Mouse (Mus musculus) intestine, postnatal 0 days (tissue): ENCODE measurements around the gene Tpst2. TPM values are rescaled to one million over a fixed set of nuclear protein-coding genes. Genes with fewer than 3 reads are reported as not detected.

ENCODE experiments used
- ATAC-seq: fragments of 200-750 bp; cut with Nextera tagmentation; 2 replicates; pipeline ENCODE4 v1.8.0; 2017; ENCODE audit warnings: mild to moderate bottlenecking, moderate TSS enrichment, moderate library complexity
- H3K27ac ChIP-seq: fragments of 300-500 bp; sonication (generic); 2 replicates; pipeline ENCODE4 v1.5.1; 2014; ENCODE audit warnings: mild to moderate bottlenecking, low read depth, low read length, moderate library complexity
- H3K27me3 ChIP-seq: fragments of 300-500 bp; sonication (generic); replicated peaks from 2 replicates; pipeline ENCODE4 v1.6.1; 2014; ENCODE audit warnings: low read length, mixed read lengths; ENCODE audit not compliant: control insufficient read depth, insufficient read depth
- H3K36me3 ChIP-seq: fragments of 300-500 bp; sonication (generic); 2 replicates; pipeline ENCODE4 v1.6.1; 2014; ENCODE audit warnings: mild to moderate bottlenecking, moderate library complexity; ENCODE audit not compliant: control insufficient read depth, insufficient read depth
- H3K4me1 ChIP-seq: fragments of 300-500 bp; sonication (generic); replicated peaks from 2 replicates; pipeline ENCODE4 v1.6.1; 2014; ENCODE audit warnings: antibody characterized with exemption, low read length, mixed read lengths; ENCODE audit not compliant: control insufficient read depth, insufficient read depth
- H3K4me2 ChIP-seq: fragments of 300-500 bp; sonication (generic); replicated peaks from 2 replicates; pipeline ENCODE4 v1.6.1; 2014; ENCODE audit warnings: low read depth, mild to moderate bottlenecking, moderate library complexity
- H3K4me3 ChIP-seq: fragments of 300-500 bp; sonication (generic); 2 replicates; pipeline ENCODE4 v1.5.1; 2014; ENCODE audit warnings: low read depth, low read length
- H3K9ac ChIP-seq: fragments of 300-500 bp; sonication (generic); 2 replicates; pipeline ENCODE4 v1.6.1; 2014; ENCODE audit warnings: mild to moderate bottlenecking, low read depth, low read length
- H3K9me3 ChIP-seq: fragments of 300-500 bp; sonication (generic); 2 replicates; pipeline ENCODE4 v1.6.1; 2016; ENCODE audit warnings: mixed run types; ENCODE audit not compliant: control insufficient read depth
- CTCF ChIP-seq: sonication (generic); IDR thresholded peaks from 2 replicates; pipeline ENCODE4 v1.5.1; 2016; ENCODE audit warnings: low read depth, mild to moderate bottlenecking, control low read depth, antibody characterized with exemption, moderate library complexity
- WGBS: fragments of 180-500 bp; shearing (Covaris S2); extraction: QIAGEN DNeasy Blood & Tissue Kit; methylation state at CpG from one replicate; pipeline ENCODE4 v1.1.7; 2014; 5-methylcytosine and 5-hydroxymethylcytosine counted together
- polyA plus RNA-seq: library from polyadenylated mRNA; unstranded; fragments of >200 nt; fragmentation: Nextera tagmentation; extraction: Ambion mirVana; gene quantifications from 2 replicates; pipeline ENCODE4 v1.2.1, GENCODE M21; 2015

Tpst2 gene
- polyA plus RNA-seq, 1 experiment from 2014 or later = 45.3 TPM

GRCm38 (mm10) chr5:112282123-112282779, 5.8 kb downstream of the Tpst2 start:
- whole genome bisulfite sequencing = 60% methylated on average over 6 of the region's 6 CpGs
- Histone ChIP-seq H3K27ac (0 out of 2 replicates have a peak overlapping the region, but pooled peaks have one; percentile 4), H3K27me3 (no peaks in the 10 kb centered on the region), H3K9me3 (no peaks in the 10 kb centered on the region), H3K36me3 (no peaks in the 10 kb centered on the region), H3K9ac (no peak overlapping the region), H3K4me2 (no peak overlapping the region), H3K4me1 (peaks cover 6% of the 10 kb centered on the region; the same call in 1 of the 2 replicates), H3K4me3 (no peak overlapping the region)
- no peak for ATAC-seq
- TF ChIP-seq CTCF = no peak

- WGBS = 64% methylated on average over 9 of the region's 9 CpGs
- TF ChIP-seq CTCF = no peak
- H3K4me3 ChIP-seq = no peak overlapping the region
- H3K9me3 ChIP-seq = no peaks in the 10 kb centered on the region
- no peaks in the 10 kb centered on the region for H3K36me3 ChIP-seq
- H3K9ac ChIP-seq = no peak overlapping the region
- 0 out of 2 replicates have a peak overlapping the region, but pooled peaks have one; percentile 4 for H3K27ac ChIP-seq
- H3K4me2 ChIP-seq = no peak overlapping the region
- ATAC-seq = no peak
- H3K4me1 ChIP-seq = peaks cover under 1% of the 10 kb centered on the region; the same call in 1 of the 2 replicates
- H3K27me3 ChIP-seq = no peaks in the 10 kb centered on the region
Observed at GRCm38 (mm10) chr5:112282780-112283482, 6.4 kb downstream of the Tpst2 start.

GRCm38 (mm10) chr5:112283543-112284202, 7.2 kb downstream of the Tpst2 start:
- WGBS = 63% methylated on average over 10 of the region's 10 CpGs
- H3K36me3 ChIP-seq = no peaks in the 10 kb centered on the region
- no peak for TF ChIP-seq CTCF
- H3K4me2 ChIP-seq = no peak overlapping the region
- no peak for ATAC-seq
- peaks cover 3% of the 10 kb centered on the region; the same call in 1 of the 2 replicates for H3K4me1 ChIP-seq
- no peaks in the 10 kb centered on the region for H3K9me3 ChIP-seq
- no peaks in the 10 kb centered on the region for H3K27me3 ChIP-seq
- H3K27ac ChIP-seq = no peak overlapping the region
- no peak overlapping the region for H3K9ac ChIP-seq
- H3K4me3 ChIP-seq = no peak overlapping the region

GRCm38 (mm10) chr5:112284203-112284582, 7.7 kb downstream of the Tpst2 start:
- WGBS = 77% methylated on average over 7 of the region's 7 CpGs
- no peak overlapping the region for H3K4me2 ChIP-seq
- no peak overlapping the region for H3K27ac ChIP-seq
- H3K36me3 ChIP-seq = no peaks in the 10 kb centered on the region
- H3K27me3 ChIP-seq = no peaks in the 10 kb centered on the region
- peaks cover 3% of the 10 kb centered on the region; the same call in 1 of the 2 replicates for H3K4me1 ChIP-seq
- H3K9ac ChIP-seq = no peak overlapping the region
- no peak overlapping the region for H3K4me3 ChIP-seq
- ATAC-seq = no peak
- no peak for TF ChIP-seq CTCF
- no peaks in the 10 kb centered on the region for H3K9me3 ChIP-seq

GRCm38 (mm10) chr5:112285548-112286085, 9.1 kb downstream of the Tpst2 start:
- H3K4me2 ChIP-seq = no peak overlapping the region
- peaks cover 3% of the 10 kb centered on the region; the same call in 1 of the 2 replicates for H3K4me1 ChIP-seq
- H3K9me3 ChIP-seq = no peaks in the 10 kb centered on the region
- H3K9ac ChIP-seq = no peak overlapping the region
- TF ChIP-seq CTCF = no peak
- no peak for ATAC-seq
- no peaks in the 10 kb centered on the region for H3K27me3 ChIP-seq
- H3K4me3 ChIP-seq = no peak overlapping the region
- 86% methylated on average over 7 of the region's 7 CpGs for WGBS
- H3K36me3 ChIP-seq = no peaks in the 10 kb centered on the region
- no peak overlapping the region for H3K27ac ChIP-seq

GRCm38 (mm10) chr5:112286608-112286983, 10.1 kb downstream of the Tpst2 start:
- no peak overlapping the region for H3K9ac ChIP-seq
- no peaks in the 10 kb centered on the region for H3K36me3 ChIP-seq
- no peak for ATAC-seq
- H3K27me3 ChIP-seq = no peaks in the 10 kb centered on the region
- no peak for TF ChIP-seq CTCF
- peaks cover 3% of the 10 kb centered on the region; the same call in 1 of the 2 replicates for H3K4me1 ChIP-seq
- no peaks in the 10 kb centered on the region for H3K9me3 ChIP-seq
- 57% methylated on average over 2 of the region's 2 CpGs for WGBS
- no peak overlapping the region for H3K4me3 ChIP-seq
- peak overlapping the region; percentile 80 for H3K27ac ChIP-seq
- H3K4me2 ChIP-seq = peak overlapping the region; percentile 30; the same call in 1 of the 2 replicates
